Mouse (Mus musculus) cerebellum, adult (tissue): Measurements from ENCODE around the gene Taf11.

Experiments
- ATAC-seq: cut with Nextera tagmentation; 2 replicates; pipeline ENCODE4 v1.9.2; 2017; ENCODE audit warnings: mild to moderate bottlenecking, moderate library complexity, mixed read lengths; ENCODE audit not compliant: insufficient number of reproducible peaks, low FRiP score, low TSS enrichment

The Taf11 gene

DNA sequence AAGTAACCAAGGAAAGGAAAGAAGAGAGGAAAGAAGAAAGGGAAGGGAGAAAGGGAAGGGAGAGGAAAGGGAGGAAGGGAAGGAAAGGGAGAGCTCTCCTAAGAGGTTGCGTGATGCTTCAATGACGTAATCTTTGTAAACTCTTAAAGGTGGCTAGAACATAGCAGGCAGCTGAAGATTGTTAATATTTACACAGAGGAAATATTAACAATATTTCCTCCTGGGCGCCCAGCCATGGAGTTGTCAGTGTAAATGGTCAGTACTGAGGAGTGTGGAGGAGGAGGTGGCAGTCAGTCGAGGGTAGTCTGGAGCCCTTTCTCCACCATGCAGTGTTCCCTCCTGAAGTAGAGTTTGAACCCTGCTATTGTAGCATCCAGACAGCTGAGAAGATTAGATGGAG lies 15.4 kb upstream of the Taf11 start:
- ATAC-seq, result no peak

DNA sequence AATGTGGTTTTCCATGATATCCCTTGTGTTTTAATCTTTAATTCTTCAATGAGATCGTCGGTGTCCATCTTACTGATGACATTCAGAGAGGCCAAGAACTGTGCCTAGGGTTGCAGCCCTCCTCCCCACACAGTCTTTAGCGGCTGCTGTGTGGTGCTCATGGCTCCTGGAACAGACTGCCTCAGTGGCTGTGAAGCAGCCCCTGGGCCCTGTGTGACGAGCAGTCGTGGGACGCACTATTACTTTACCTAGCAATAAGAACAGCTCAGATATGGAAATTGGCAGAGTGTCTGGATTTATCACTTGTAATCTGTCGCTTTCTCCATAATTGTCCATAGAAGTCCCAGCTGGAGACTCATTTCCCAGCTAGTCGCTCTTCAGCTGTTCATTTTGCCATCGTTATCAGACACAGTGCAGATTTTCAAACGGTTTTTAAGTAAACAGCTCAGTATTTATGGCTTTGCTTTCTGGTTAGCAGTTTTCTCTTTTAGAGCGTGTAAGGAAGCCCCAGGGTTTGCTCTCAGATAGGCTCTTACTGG lies 12.6 kb upstream of the Taf11 start:
- ATAC-seq, result no peak

DNA sequence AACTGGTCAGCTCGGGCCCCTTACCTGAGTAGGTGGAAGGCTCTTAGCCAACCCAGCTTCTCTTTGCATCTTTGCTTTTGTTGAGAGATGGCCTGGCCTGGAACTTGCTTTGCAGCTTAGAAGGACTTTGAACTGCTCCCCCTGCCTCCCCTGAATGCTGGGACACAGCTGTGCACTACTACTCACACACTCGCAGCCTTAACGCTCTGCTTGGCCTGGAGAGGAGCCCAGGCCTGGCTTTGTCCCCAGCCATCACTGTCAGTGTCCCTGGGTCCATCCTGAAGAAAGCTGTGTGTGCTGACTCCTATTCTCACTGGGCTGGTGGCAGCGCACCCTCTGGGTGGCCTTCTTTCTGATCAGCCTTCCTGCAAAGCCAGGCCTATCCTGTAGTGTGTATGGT lies 11.0 kb upstream of the Taf11 start:
- no peak for ATAC-seq

GRCm38 (mm10) chr17:27916366-27916765 lies 6.7 kb upstream of the Taf11 start:
- ATAC-seq, result no peak

- no peak for ATAC-seq
Observed at GRCm38 (mm10) chr17:27914742-27915141, 5.1 kb upstream of the Taf11 start.

GRCm38 (mm10) chr17:27911371-27911770 lies 1.7 kb upstream of the Taf11 start:
- no peak for ATAC-seq

DNA sequence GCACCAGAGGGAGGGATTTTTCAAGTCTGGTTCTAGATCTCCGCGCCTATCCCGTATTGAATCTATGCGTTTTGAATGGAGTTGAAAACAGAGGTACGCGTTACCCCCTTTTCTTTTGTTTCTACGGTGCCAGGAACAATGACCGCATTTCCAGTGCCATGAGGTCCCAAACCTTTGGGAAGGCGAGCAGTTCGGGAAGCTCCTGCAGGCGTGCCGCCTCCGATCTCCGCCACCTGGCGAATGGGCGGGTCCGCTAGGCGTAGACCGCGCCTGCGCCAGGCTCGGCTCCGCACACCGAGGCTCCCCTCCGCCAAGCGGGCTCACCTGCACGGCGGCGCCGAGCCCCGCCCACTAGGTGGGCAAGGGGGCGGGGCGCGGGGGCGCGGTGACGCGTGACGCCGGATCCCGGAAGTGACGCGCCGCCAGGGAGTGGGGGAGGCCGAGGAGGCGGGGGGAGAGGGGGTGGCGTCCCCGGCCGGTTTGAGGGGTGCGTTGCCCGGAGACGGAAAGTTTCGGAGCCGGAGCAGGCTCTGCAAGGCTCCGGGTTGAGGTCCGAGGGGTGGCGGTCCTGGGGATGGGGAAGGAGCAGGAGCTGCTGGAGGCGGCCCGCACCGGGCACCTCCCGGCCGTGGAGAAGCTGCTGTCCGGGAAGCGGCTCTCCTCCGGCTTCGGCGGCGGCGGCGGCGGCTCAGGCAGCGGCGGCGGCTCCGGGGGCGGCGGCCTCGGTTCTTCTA lies 589 bp downstream of the Taf11 start, which contains the start of gene Anks1:
TSS of gene Anks1 (plus strand) at position 419 of the 734 bp plus-strand sequence.
- ATAC-seq, result peak; percentile 69; the same call in 1 of the 2 replicates

- no peak for ATAC-seq
Observed at GRCm38 (mm10) chr17:27908206-27908887, 1.3 kb downstream of the Taf11 start.

GRCm38 (mm10) chr17:27907512-27908205 lies 2.0 kb downstream of the Taf11 start:
- ATAC-seq, result peak; percentile 37; the same call in 1 of the 2 replicates

DNA sequence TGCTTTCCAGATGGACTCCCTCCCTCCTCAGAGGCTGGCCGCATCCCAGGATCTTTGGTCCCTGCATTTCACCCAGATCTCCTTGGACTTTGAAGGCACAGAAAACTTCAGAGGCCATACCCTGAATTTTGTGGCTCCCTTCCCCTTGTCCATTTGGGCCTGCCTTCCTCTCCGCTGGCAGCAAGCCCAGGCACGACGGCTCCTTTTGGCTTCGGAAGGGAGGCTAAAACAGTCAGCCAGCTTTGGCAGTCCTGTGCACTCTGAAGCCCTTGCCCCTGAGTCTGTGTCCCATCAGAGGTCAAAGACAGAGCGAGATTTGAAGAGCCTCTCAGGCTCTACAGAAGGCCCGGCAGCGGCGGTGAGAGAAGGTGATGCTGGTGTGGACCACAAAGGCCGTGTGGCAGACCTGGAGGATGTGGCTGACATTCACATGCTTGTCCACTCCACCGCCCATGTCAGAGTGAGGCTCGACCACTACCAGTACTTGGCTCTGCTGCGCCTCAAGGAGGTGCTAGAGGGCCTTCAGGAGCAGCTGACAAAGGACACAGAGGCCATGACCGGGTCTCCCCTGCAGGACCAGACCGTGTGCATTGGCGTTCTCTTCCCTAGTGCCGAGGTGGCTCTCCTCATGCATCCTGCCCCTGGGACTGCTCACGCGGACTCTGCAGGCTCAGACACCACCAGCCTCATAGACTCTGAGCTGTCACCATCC lies 23.0 kb downstream of the Taf11 start:
- ATAC-seq, result no peak

GRCm38 (mm10) chr17:27883994-27884393 lies 25.6 kb downstream of the Taf11 start:
- no peak for ATAC-seq

GRCm38 (mm10) chr17:27883129-27883528 lies 26.5 kb downstream of the Taf11 start:
- ATAC-seq, result no peak

DNA sequence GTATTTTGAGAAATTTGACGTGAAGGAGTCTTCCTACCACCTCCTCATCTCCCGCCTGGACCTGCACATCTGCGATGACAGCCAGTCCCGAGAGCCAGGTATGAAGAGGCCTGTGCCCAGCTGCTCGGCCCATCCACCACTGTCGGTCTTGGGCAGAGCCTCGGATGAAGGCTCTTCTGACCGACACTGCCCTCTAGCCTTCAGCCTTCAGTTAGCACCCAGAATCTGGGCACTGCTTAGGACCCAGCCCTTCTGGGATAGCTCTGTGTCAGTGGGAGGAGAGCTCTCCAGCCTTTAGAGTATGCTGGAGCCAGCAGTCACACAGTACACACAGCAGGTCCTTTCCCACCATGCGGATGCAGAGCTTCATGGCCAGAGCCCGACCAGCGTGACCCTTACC lies 28.1 kb downstream of the Taf11 start:
- no peak for ATAC-seq

DNA sequence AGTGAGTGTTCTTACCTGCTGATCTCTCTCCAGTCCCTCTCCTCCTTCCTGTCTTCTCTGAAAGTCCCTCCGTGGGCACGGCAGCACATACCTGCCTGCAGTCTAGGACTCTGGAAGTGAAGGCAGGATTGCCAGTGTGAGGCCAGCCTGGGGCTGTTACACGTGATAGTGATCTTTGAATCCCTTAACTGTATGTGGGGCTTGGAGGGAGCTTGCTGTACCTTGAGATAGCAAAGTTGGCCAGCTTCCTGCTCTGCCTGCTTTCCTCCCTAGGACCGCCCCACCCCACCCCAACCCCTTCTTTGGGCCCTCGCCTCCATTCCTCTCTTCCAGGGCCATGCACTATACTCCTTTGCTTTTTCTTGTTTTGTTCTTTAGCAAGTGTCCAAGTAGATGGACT lies 35.1 kb downstream of the Taf11 start:
- no peak for ATAC-seq

- no peak for ATAC-seq
Observed at GRCm38 (mm10) chr17:27873583-27873982, 36.1 kb downstream of the Taf11 start.

GRCm38 (mm10) chr17:27871851-27872250 lies 37.8 kb downstream of the Taf11 start:
- ATAC-seq, result peak; percentile 88; the same call in 1 of the 2 replicates

GRCm38 (mm10) chr17:27866737-27867136 lies 42.9 kb downstream of the Taf11 start:
- no peak for ATAC-seq

- no peak for ATAC-seq
Observed at GRCm38 (mm10) chr17:27865461-27865860, 44.2 kb downstream of the Taf11 start.

- no peak for ATAC-seq
Observed at GRCm38 (mm10) chr17:27859131-27859530, 50.5 kb downstream of the Taf11 start.
